ENCODE assay signal across 20 mouse cellular contexts in genomic region chr12:108755141-108755540, GRCm38 (mm10). TPM values are rescaled to one million over a fixed set of nuclear protein-coding genes. Genes with fewer than 3 reads are reported as not detected.
"Had no signal": no experiment of that assay in that cellular context is flagged by ENCODE, and none has a peak within 500 bp of the region (broad histone marks: within the 10 kb centered on the region; RNA-seq: fewer than 3 reads in every experiment).

No protein-coding gene starts in this region.

- ATAC-seq: midbrain, embryonic 16.5 days had no signal

- H3K4me2 ChIP-seq: lung, embryonic 14.5 days; midbrain, embryonic 12.5 days; neural tube, embryonic 13.5 days; neural tube, embryonic 15.5 days; stomach, embryonic 15.5 days had no signal

- H3K27ac ChIP-seq: midbrain, embryonic 10.5 days; midbrain, embryonic 12.5 days; neural tube, embryonic 13.5 days; neural tube, embryonic 15.5 days; stomach, embryonic 15.5 days; stomach, postnatal 0 days had no signal

- DNase-seq: lung, adult 18-20 months; lung, embryonic 14.5 days; lung, postnatal 10 days; lung, postnatal 4 days; midbrain, embryonic 14.5 days; retina, postnatal 1 day; right cerebral cortex, postnatal 14 days; thymus, adult 2 months; thymus, postnatal 25 days; thymus, postnatal 4 days had no signal

- H3K36me3 ChIP-seq: midbrain, embryonic 10.5 days; midbrain, embryonic 12.5 days; neural tube, embryonic 13.5 days; neural tube, embryonic 15.5 days; stomach, embryonic 15.5 days had no signal

- H3K4me3 ChIP-seq: midbrain, embryonic 10.5 days; midbrain, embryonic 12.5 days; myocyte; neural tube, embryonic 13.5 days; neural tube, embryonic 15.5 days; stomach, embryonic 15.5 days had no signal

- H3K4me1 ChIP-seq: stomach, embryonic 15.5 days had no signal

- H3K9me3 ChIP-seq: midbrain, embryonic 10.5 days; midbrain, embryonic 12.5 days; neural tube, embryonic 13.5 days; neural tube, embryonic 15.5 days; stomach, embryonic 15.5 days had no signal

- H3K27me3 ChIP-seq: midbrain, embryonic 12.5 days; neural tube, embryonic 13.5 days; neural tube, embryonic 15.5 days; stomach, embryonic 15.5 days had no signal

- H3K9ac ChIP-seq: lung, embryonic 14.5 days; midbrain, embryonic 12.5 days; neural tube, embryonic 13.5 days; neural tube, embryonic 15.5 days; stomach, embryonic 15.5 days had no signal

RNA-seq across cellular contexts. Expression of gene Degs2, which starts 53.0 kb away (rescaled TPM):
- total RNA-seq: megakaryocyte-erythroid progenitor cell, adult 5-6 weeks had no signal
- polyA plus RNA-seq: spleen, adult 2 months had no signal
